Mouse (Mus musculus): ENCODE measurements at regions not wholly inside any gene's neighbourhood (a gene's known extent, or its start where the extent isn't known, plus 50 kb on each side); places are given as distances from the start of the nearest gene placed in this dataset.

- TF ChIP-seq POLR2A (IDR thresholded peaks at IDR 0.05; ENCODE audit: control insufficient read depth, low read depth, low read length) (no peak), CTCF (IDR thresholded peaks at IDR 0.05; ENCODE audit: control insufficient read depth, insufficient read depth, insufficient replicate concordance, low read depth, low read length) (no peak)
These were observed 142.0 kb downstream of the Drd1 start for GRCm38 (mm10) chr13:53913501-53913900.
